Mouse (Mus musculus): ENCODE results near the gene Nkx2-5.

GRCm38 (mm10) chr17:26812607-26813006 is 32.2 kb downstream of the Nkx2-5 start:
- no peak for TF ChIP-seq CTCF (IDR thresholded peaks at IDR 0.05; ENCODE audit: low read depth, low read length)
- TF ChIP-seq POLR2A (IDR thresholded peaks at IDR 0.05; ENCODE audit: borderline replicate concordance, low read depth, low read length) = no peak

Data from bone marrow macrophage, adult 2 months (primary cell).